ENCODE assay signal across 9 mouse cellular contexts in the genomic region with DNA sequence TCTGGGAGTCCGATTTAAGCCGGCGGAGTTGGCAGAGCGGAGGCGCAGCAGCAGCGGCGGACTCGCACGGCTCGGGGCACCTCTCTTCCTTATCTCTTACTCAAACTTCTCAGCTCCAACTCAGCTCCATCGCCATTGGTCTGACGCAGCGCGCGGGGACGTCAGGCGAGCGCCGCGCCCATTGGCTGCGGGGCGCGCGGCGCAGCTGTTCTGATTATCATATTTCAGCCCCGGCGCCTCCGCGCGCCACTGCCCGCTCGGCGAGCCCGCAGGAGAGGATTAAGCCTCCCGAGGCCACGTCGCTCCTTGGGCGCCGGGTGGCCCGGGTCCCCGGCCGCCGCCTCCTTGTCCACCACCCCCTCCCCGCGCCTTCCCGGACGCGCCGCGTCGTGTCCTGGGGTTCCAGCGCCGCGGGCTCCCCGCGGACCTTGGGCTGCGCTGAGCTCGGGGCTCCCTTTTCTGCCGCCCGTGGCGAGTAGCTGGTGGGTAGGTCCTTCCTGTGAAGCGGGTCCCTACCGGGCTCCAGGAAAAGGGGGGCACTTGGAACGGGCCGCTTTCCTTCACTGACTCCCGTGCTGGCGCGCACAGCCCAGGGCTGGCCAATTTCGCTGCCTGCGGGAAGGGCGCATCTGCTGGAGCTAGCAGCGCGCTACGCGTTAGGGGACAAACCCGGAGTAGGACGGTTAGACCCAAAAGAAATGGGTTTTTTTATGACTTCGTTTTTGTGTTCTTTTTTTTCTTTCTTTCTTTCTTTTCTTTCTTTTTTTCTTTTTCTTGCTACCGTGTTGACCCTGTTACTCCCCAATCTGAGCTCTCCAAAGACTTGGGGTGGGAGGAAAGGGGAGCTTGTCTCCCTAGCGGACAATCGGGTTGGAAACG. TPM values are rescaled to one million over a fixed set of nuclear protein-coding genes. Genes with fewer than 3 reads are reported as not detected.
A peak's percentile ranks its signal among the peaks of the same experiment; 100 is the strongest.
DNase-seq lines count a peak whose midpoint lies in the region; ATAC-seq and TF ChIP-seq lines count a peak whose summit lies in the region.
"Had no signal": no experiment of that assay in that cellular context is flagged by ENCODE, and none has a peak within 500 bp of the region (broad histone marks: within the 10 kb centered on the region; RNA-seq: fewer than 3 reads in every experiment).

Gene Isl1 (minus strand): TSS at position 106 of the 879 bp plus-strand sequence.

- H3K4me3 ChIP-seq in erythroblast, embryonic 14.5 days (replicated peaks): peak within 1 kb of the TSS; percentile 38
- H3K4me3 ChIP-seq in hindbrain, embryonic 14.5 days (replicated peaks; ENCODE audit: low read length): peak within 1 kb of the TSS; percentile 44
- H3K4me3 ChIP-seq in neural tube, embryonic 15.5 days (replicated peaks): peak within 1 kb of the TSS; percentile 43

- peaks cover 97% of the 10 kb centered on the region for H3K27me3 ChIP-seq in erythroblast, embryonic 14.5 days (ENCODE audit: control insufficient read depth)
- peaks cover 97% of the 10 kb centered on the region for H3K27me3 ChIP-seq in hindbrain, embryonic 14.5 days (ENCODE audit: control insufficient read depth, insufficient read depth, low read length)
- peaks cover 75% of the 10 kb centered on the region for H3K27me3 ChIP-seq in neural tube, embryonic 15.5 days (replicated peaks)

- peak within 1 kb of the TSS; percentile 76 for H3K4me2 ChIP-seq in hindbrain, embryonic 14.5 days (replicated peaks)
- peak within 1 kb of the TSS; percentile 66 for H3K4me2 ChIP-seq in neural tube, embryonic 15.5 days

- H3K9ac ChIP-seq in hindbrain, embryonic 14.5 days: 0 out of 2 replicates have a peak within 1 kb of the TSS, but pooled peaks have one; percentile 28
- peak within 1 kb of the TSS; percentile 2; the same call in 1 of the 2 replicates for H3K9ac ChIP-seq in neural tube, embryonic 15.5 days (replicated peaks)

- no peaks in the 10 kb centered on the region for H3K36me3 ChIP-seq in erythroblast, embryonic 14.5 days (ENCODE audit: control insufficient read depth)
- no peaks in the 10 kb centered on the region for H3K36me3 ChIP-seq in hindbrain, embryonic 14.5 days (replicated peaks; ENCODE audit: control insufficient read depth, insufficient read depth)
- no peaks in the 10 kb centered on the region for H3K36me3 ChIP-seq in neural tube, embryonic 15.5 days

- TF ChIP-seq CTCF in brain, embryonic 14.5 days (IDR thresholded peaks at IDR 0.05; ENCODE audit: borderline replicate concordance, extremely low read depth, insufficient read depth, insufficient read length): no peak

- no peaks in the 10 kb centered on the region; the same call in 1 of the 2 replicates for H3K9me3 ChIP-seq in erythroblast, embryonic 14.5 days (ENCODE audit: control insufficient read depth, low read length)
- peaks cover 5% of the 10 kb centered on the region; the same call in 1 of the 2 replicates for H3K9me3 ChIP-seq in hindbrain, embryonic 14.5 days (ENCODE audit: control insufficient read depth, low read length)
- no peaks in the 10 kb centered on the region for H3K9me3 ChIP-seq in neural tube, embryonic 15.5 days (replicated peaks)

- DNase-seq in brain, embryonic 14.5 days (ENCODE audit: low read depth): peak; percentile 94
- DNase-seq in gastrocnemius, adult 8-10 months (ENCODE audit: low spot score in 2 of 2): peak; percentile 10 to 35
- DNase-seq in hindbrain, embryonic 14.5 days (ENCODE audit: low spot score): no peak
- DNase-seq in lung, adult 18-20 months: peak; percentile 15 to 17
- DNase-seq in spleen, postnatal 36 days (ENCODE audit: low spot score in 2 of 2): no peak

- no peaks in the 10 kb centered on the region for H3K4me1 ChIP-seq in erythroblast, embryonic 14.5 days (ENCODE audit: control insufficient read depth)
- 0 out of 2 replicates have a peak, but pooled peaks cover 6% of the 10 kb centered on the region for H3K4me1 ChIP-seq in hindbrain, embryonic 14.5 days (replicated peaks; ENCODE audit: control insufficient read depth, insufficient read depth, low read length)
- H3K4me1 ChIP-seq in neural tube, embryonic 15.5 days: peaks cover 9% of the 10 kb centered on the region

- WGBS in hindbrain, embryonic 14.5 days: 1% methylated on average over 78 of the region's 82 CpGs
- WGBS in neural tube, embryonic 15.5 days: 1% methylated on average over 82 of the region's 82 CpGs

- H3K27ac ChIP-seq in hindbrain, embryonic 14.5 days: peak within 1 kb of the TSS; percentile 14; the same call in 1 of the 2 replicates
- 0 out of 2 replicates have a peak within 1 kb of the TSS, but pooled peaks have one; percentile 7 for H3K27ac ChIP-seq in neural tube, embryonic 15.5 days (replicated peaks)

- TF ChIP-seq POLR2A in brain, embryonic 14.5 days (IDR thresholded peaks at IDR 0.05; ENCODE audit: borderline replicate concordance, extremely low read depth, insufficient read depth, insufficient read length, poor library complexity, severe bottlenecking): 0 out of 2 replicates have a peak, but pooled peaks have one; percentile 17

- no peak for ATAC-seq in erythroblast, adult 5-6 weeks (replicated peaks; ENCODE audit: low FRiP score, poor library complexity, severe bottlenecking)
- ATAC-seq in hindbrain, embryonic 14.5 days (ENCODE audit: low FRiP score): peak; percentile 88
- peak; percentile 82 for ATAC-seq in neural tube, embryonic 15.5 days (ENCODE audit: low FRiP score)

RNA-seq across cellular contexts. Expression of gene Isl1, which starts in this region (rescaled TPM):
- not detected in 2 replicates for polyA plus RNA-seq in erythroblast, embryonic 14.5 days (2012)
- total RNA-seq in erythroblast, adult 5-6 weeks (2015; ENCODE audit: low replicate concordance): not detected in 2 replicates
- not detected in 2 replicates for total RNA-seq in erythroblast, adult 5-6 weeks (2017; ENCODE audit: low replicate concordance)
- polyA plus RNA-seq in brain, embryonic 14.5 days (2012; rRNA removed): 48.6 and 71.9 TPM in 2 replicates
- under 1 TPM in 3 of 4 experiments, not detected in 1; 0.29 to 0.36 (median 0.29) TPM for total RNA-seq in gastrocnemius, adult 8-10 months (2022)
- polyA plus RNA-seq in hindbrain, embryonic 14.5 days (2014; fragmentation: Nextera tagmentation; extraction: Ambion mirVana): 24.6 and 26.1 TPM in 2 replicates
- polyA plus RNA-seq in neural tube, embryonic 15.5 days (2015; fragmentation: Nextera tagmentation; extraction: Ambion mirVana): 48.5 and 50.6 TPM in 2 replicates
- total RNA-seq: layer of hippocampus, postnatal 36 days had no signal

Comparison
In these comparisons a context has a peak if more than half of its experiments do, and no peak if none do; other contexts are left out.
1. RNA of gene Isl1 (polyA plus RNA-seq): 48.6 to 71.9 TPM in brain, embryonic 14.5 days, 48.5 to 50.6 TPM in neural tube, embryonic 15.5 days and 24.6 to 26.1 TPM in hindbrain, embryonic 14.5 days; not detected in erythroblast, embryonic 14.5 days; every median in the first group is over 10 times any median in the second.
2. Peak in DNase-seq in gastrocnemius, adult 8-10 months; RNA of the gene not detected or under 1 TPM.
3. DNase-seq: peak in brain, embryonic 14.5 days (single experiment) and lung, adult 18-20 months (2 of 2); none in hindbrain, embryonic 14.5 days (single experiment) and spleen, postnatal 36 days (0 of 2).
4. Peak in every context shown above with its lines, with median percentiles within 50 percentile points of each other: H3K4me3 ChIP-seq.